Mouse (Mus musculus) regulatory T cell (primary cell): ENCODE data around the gene Tmed4.

Source experiments
- in situ Hi-C: fragments of 300-600 bp; cut with MboI, MseI; formaldehyde crosslinking; loops from one replicate; pipeline ENCODE4 v1.15.1; 2025; ENCODE audit warnings: high pct_unique_total_duplicates

The Tmed4 gene

GRCm38 (mm10) chr11:6274387-6275093 lies at the start of gene Tmed4:
Gene Tmed4 (minus strand): TSS chr11:6274870.
- in situ Hi-C loops, result no loop called here

DNA sequence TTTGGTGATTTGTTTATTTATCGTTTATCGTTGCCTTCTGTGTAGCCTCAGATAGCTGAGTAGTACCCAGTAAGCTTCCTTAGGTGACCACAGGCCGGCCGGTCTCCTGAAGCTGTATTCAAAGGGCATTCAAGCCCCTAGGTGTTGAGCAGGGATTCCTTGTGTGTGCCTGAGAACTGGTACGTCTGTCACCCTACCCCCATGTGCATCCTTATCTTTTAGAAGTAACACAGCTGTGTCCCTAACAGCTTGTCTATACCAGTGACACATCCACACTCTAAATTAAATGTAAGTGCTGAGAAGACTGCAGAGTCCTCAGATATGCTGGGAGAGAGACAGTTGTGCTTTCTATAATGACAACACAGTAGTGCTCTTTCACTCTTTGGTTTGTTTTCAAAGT lies 48.7 kb upstream of the Tmed4 start:
- in situ Hi-C loops, result no loop called here

DNA sequence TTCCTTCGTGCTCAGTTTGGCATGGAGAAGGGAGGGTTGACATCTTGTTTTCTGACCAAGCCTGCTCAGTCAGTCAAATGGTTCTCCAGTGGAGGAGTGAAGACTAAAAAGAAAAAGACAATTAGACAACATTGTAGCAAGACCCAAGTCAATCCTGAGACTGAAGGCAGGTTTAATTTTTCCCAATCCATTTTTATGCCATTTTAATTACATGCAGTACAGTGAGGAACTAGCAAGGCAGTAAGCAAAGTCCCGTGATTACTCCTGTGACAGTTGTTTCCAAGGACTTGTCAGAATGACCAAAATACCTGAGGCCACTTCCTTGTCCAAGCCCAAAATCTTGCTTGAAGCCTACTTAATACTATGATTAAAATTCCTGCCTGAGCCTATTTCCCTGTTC lies 47.4 kb upstream of the Tmed4 start:
- in situ Hi-C loops, result no loop called here

DNA sequence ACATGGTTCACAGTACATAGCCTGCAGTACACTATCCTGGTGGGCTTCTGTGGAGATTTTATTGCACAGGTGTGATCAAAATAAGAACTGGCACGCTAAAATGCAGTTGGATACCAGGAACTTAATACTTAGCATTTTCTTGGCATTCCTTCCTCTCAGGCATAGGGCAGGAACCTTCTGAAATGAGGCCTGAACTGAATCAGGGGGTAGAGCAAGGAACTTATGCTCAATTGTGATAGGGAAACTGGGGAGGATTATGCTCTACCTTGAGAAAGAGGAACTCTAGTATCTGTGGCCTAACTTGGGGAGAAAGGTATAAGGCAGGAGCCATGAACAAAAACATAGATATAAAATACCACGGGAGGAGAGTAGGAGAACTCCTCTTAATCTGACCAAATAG lies 44.7 kb upstream of the Tmed4 start:
- in situ Hi-C loops, result no loop called here

DNA sequence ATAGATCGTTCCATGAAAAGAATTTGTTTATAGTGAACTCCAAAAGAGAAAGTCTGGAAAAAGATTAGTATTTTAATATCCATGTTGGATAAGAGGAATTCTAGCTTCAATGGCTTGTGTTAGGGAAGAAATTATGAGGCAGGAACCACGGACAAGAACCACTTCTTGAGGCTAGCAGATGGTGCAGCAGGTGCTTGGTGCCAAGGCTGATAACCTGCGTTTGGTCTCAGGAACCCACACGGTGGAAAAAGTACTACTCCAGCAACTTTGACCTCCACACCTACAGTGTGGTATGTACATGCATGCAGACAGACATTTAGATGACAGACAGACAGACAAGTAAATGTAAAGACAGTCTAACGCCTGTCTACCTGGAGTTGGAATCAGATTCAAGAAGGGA lies 43.9 kb upstream of the Tmed4 start:
- in situ Hi-C loops, result no loop called here

GRCm38 (mm10) chr11:6316821-6317220 lies 42.2 kb upstream of the Tmed4 start:
- in situ Hi-C loops, result no loop called here

- in situ Hi-C loops, result no loop called here
These were observed 39.3 kb upstream of the Tmed4 start for GRCm38 (mm10) chr11:6313874-6314406.

GRCm38 (mm10) chr11:6308181-6308580 lies 33.5 kb upstream of the Tmed4 start:
- in situ Hi-C loops, result no loop called here

- in situ Hi-C loops, result no loop called here
These were observed 31.3 kb upstream of the Tmed4 start for GRCm38 (mm10) chr11:6305943-6306430.

GRCm38 (mm10) chr11:6302793-6303192 lies 28.1 kb upstream of the Tmed4 start:
- in situ Hi-C loops, result no loop called here

- in situ Hi-C loops, result no loop called here
These were observed 24.8 kb upstream of the Tmed4 start for GRCm38 (mm10) chr11:6299435-6299834.

- in situ Hi-C loops, result no loop called here
These were observed 21.4 kb upstream of the Tmed4 start for GRCm38 (mm10) chr11:6296077-6296476.

GRCm38 (mm10) chr11:6294632-6295031 lies 20.0 kb upstream of the Tmed4 start:
- in situ Hi-C loops, result no loop called here

- in situ Hi-C loops, result no loop called here
These were observed 18.9 kb upstream of the Tmed4 start for GRCm38 (mm10) chr11:6293601-6294000.

DNA sequence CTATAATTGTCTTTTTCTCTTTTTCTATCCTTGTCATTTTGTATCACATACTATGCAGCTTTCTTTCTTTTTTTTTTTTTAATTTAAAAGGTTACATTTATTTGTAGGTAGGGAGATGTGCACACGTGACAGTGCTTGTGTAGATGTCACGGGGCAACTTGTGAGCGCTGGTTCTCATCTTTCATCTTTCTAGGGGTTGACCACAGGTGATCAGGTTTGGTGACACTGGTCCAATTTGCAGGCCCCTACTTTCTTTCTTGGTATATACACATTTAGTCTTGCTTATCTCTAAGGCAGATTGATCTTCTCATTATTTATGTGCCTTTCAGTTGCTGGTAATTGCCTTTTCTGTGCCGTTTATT lies 18.3 kb upstream of the Tmed4 start:
- in situ Hi-C loops, result no loop called here

GRCm38 (mm10) chr11:6292116-6292987 lies 17.7 kb upstream of the Tmed4 start:
- in situ Hi-C loops, result no loop called here

DNA sequence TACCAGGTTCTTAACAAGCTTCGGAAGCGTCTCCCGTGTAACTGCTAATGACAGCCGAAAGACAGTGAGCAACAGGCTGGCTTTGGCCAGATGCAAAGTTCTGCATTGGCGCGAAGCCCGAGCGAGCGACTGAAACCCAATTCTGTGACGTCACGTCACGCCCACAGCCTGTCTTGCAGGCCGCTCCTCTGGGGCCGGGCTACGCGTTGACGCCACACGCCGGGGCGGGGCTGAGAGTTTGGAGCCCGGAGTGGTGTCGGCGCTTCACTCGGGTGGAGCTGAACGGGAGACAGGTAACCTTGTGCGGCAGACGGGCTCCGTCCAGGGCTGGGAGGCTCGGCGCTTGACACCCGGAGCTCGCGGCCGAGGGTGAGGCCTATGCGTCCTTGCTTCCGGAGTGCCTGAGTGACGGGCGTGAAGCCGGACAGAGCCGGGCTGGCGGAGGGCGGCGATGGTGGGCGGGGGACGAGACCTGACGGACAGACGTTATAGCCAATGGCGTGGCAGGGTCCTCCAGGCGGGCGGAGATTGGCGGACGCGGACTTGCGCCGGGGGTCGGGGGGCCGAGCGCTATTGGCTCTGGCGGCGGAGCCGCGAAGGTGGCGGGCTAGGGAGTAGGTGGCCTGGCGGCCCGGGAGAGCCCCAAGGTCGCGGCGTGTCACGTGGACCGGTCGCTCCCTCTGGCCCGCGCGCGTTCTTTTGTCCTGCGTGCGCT lies 16.9 kb upstream of the Tmed4 start, which contains the start of gene Ogdh:
TSS of gene Ogdh (plus strand) at position 233 of the 715 bp plus-strand sequence.
- in situ Hi-C loops, result no loop called here

GRCm38 (mm10) chr11:6290883-6291282 lies 16.2 kb upstream of the Tmed4 start:
- in situ Hi-C loops, result no loop called here

DNA sequence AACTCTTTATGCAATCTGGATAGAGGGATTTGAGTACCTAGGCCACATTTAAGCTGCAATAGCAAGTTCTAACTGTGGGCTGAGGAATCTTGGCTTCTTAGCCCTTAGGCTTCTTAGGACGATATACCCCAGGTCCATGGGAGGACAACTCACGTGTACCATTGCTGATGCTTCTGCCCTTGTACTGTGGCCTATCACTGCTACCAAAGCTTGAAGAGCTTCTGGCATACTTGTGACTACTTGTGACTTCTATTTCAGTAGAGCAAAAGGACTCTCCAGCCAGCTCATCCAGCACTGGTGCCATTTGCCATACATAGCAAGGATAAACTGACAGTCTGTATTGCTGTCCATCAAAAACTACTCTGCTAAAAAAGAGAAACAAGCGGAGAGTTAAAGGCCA lies 15.5 kb upstream of the Tmed4 start:
- in situ Hi-C loops, result no loop called here

DNA sequence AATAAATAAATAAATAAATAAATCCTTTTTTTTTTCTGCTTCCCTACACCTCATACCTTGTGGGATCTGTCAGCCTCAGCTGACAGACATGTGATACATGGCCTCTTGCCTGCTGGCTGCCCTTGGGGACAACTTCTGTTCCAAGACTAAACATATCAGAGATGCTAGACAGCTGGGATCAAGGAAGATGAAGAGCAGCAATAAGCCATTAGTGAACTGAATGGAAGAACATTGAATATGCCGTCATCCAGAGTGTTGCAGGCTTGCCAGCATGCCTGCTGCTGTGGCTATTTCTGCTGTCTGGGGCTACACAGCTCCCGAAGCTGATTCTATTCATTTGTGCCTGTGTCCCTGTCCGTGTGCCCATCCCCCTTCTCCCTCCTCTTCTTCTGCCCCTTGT lies 8.3 kb upstream of the Tmed4 start:
- in situ Hi-C loops, result no loop called here

- in situ Hi-C loops, result no loop called here
These were observed 1.8 kb upstream of the Tmed4 start for GRCm38 (mm10) chr11:6276466-6276865.

- in situ Hi-C loops, result no loop called here
These were observed 419 bp upstream of the Tmed4 start for GRCm38 (mm10) chr11:6275094-6275484.
